16 mouse cellular contexts compared by ENCODE assay signal in the genomic region with DNA sequence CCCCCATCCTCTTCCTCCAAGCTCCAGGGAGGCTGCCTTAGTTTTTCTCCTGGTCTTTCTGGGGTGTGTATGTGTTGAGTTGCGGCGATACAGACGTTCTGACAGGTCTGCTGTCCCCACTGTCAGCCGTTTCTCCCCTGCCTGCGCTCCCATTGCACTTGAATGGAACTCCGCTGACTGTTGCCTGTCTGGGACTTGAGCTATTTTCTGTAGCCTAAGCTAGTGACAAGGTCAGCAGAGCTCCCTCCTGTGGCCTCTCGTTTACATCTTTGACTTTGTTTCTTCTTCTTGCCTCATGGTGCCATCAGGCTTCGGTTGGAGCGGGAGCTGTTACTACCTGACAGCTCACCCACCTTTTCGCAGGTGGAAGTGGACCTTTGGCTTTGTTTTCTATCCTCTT.
"Had no signal": no experiment of that assay in that cellular context is flagged by ENCODE, and none has a peak within 500 bp of the region (broad histone marks: within the 10 kb centered on the region; RNA-seq: fewer than 3 reads in every experiment).

No protein-coding gene starts in this region.

- H3K27me3 ChIP-seq: neural tube, embryonic 13.5 days; neural tube, embryonic 15.5 days; stomach, embryonic 15.5 days had no signal

- H3K4me3 ChIP-seq: neural tube, embryonic 12.5 days; neural tube, embryonic 13.5 days; neural tube, embryonic 15.5 days; stomach, embryonic 15.5 days had no signal

- H3K4me1 ChIP-seq: neural tube, embryonic 12.5 days; neural tube, embryonic 13.5 days; neural tube, embryonic 15.5 days; stomach, embryonic 15.5 days had no signal

- H3K27ac ChIP-seq: neural tube, embryonic 12.5 days; neural tube, embryonic 13.5 days; neural tube, embryonic 15.5 days; stomach, embryonic 15.5 days; stomach, postnatal 0 days had no signal

- DNase-seq: retina, postnatal 1 day; right cerebral cortex, adult 18-20 months; right cerebral cortex, postnatal 14 days; right cerebral cortex, postnatal 25 days; right cerebral cortex, postnatal 4 days; spleen, adult 18-20 months; thymus, adult 18-20 months; thymus, adult 2 months; thymus, postnatal 14 days; thymus, postnatal 25 days; thymus, postnatal 36 days had no signal
